Mouse (Mus musculus) thymus, postnatal 36 days (tissue): ENCODE data around the gene Isg15.

Experiments
- DNase-seq, 2 experiments: peaks; one replicate each; pipeline ENCODE4 v3.0.0; 2022; ENCODE audit warnings: mixed read lengths in 2 of 2

Gene Isg15

DNA sequence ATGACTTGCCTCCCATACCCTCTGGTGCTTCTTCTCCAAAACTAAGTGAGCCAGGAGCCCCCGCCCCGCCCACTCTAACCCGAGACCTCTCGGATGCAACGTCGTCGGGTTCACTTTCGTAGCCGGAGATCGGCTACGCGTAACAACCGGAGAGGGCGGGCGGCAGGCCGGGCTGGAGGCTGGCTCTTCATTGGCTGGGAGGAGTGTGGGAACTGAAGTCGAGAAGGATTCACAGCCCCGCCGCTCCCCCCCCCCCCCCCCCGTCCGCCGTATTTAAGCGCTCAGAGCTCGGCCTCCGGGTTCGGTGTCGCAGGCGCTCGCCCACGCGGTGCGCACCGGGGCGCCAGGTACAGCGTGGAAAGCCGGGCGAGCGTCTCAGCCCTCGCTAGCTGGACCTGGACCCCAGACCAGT is 2.4 kb upstream of the Isg15 start, which contains the start of gene AW011738:
Gene AW011738, plus strand, starts transcription at position 304 of the 412 bp plus-strand sequence.
- DNase-seq, result peak; percentile 66 to 82

DNA sequence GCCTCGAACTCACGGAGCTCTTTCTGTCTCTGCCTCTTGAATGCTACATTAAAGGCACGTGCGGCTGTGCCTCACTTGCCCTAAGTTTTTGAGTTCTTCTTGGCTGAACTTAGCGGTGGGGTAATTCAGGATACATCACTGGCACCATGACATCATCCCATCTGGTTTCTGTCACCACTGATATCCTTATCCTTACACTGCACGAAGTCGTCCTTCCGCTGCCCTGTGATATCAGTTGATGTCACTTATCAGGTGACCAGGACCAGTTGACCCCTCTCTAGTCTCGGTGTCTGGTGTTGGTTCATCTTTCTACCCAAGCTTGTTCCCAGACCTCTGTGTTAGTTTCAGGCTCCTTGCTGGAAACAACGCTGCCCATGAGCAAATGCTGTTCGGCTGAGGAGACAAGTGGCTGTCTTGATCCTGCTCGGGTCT is 1.9 kb upstream of the Isg15 start:
- DNase-seq, result no peak

DNA sequence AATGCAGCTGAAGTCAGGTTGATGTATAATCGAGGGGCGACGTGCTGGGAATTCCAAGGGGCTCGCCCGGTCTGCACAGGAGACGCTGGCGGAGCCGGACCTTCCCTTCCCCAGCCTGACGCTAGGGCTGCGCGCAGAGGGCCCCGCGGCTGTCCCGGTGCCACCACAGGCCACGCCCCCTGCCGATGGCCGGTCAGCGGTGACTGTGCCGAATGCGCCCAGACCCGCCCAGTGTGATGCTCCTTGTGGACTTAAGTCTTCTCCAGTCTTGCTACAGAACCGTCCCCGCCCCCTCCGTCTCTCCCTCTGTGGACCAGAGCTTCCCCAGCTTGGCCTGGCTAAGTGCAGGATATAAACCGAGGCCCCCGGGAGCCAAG is 2.8 kb downstream of the Isg15 start:
- peak; percentile 58 to 75 for DNase-seq

DNA sequence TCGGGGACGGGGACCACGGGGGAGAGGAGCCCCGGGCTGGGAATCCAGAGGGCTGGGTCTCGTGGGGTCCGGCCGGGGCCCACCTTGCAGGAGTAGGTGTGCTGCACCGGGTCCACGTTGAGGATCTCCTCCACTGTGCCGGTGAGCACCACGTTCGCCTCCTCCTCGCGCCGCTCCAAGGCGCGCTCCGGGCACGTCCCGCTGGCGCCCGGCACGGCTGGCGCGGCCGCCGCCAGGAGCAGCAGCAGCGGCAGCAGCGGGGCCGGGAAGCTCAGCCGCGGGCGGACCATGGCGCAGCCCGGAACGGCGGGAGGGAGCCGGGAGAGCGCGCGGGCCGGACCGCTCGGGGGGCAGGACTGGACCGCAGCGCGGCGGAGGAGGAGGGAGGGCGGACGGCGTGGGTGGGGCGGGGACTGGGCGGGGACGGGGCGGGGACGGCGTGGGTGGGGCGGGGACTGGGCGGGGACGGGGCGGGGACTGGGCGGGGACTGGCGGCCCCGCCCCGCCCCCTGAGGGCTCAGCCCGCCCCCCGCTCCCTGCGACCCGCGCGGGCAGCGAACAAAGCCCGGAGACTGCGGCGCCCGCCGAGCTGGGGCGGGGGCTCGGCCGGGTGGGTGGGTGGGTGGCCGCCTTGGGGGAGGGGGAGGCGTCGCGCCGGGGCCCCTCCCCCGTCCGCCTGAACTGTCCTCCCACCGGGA is 3.3 kb downstream of the Isg15 start, which contains the start of gene Agrn:
Gene Agrn, minus strand, starts transcription at position 358 of the 698 bp plus-strand sequence.
- peak; percentile 58 to 71 for DNase-seq

GRCm38 (mm10) chr4:156195927-156196870 is 4.4 kb downstream of the Isg15 start:
- peak; percentile 15 to 34 for DNase-seq

- no peak for DNase-seq
Measured at GRCm38 (mm10) chr4:156194346-156194745, 6.3 kb downstream of the Isg15 start.

GRCm38 (mm10) chr4:156193906-156194305 is 6.7 kb downstream of the Isg15 start:
- DNase-seq, result no peak

- no peak for DNase-seq
Measured at GRCm38 (mm10) chr4:156193200-156193590, 7.4 kb downstream of the Isg15 start.

DNA sequence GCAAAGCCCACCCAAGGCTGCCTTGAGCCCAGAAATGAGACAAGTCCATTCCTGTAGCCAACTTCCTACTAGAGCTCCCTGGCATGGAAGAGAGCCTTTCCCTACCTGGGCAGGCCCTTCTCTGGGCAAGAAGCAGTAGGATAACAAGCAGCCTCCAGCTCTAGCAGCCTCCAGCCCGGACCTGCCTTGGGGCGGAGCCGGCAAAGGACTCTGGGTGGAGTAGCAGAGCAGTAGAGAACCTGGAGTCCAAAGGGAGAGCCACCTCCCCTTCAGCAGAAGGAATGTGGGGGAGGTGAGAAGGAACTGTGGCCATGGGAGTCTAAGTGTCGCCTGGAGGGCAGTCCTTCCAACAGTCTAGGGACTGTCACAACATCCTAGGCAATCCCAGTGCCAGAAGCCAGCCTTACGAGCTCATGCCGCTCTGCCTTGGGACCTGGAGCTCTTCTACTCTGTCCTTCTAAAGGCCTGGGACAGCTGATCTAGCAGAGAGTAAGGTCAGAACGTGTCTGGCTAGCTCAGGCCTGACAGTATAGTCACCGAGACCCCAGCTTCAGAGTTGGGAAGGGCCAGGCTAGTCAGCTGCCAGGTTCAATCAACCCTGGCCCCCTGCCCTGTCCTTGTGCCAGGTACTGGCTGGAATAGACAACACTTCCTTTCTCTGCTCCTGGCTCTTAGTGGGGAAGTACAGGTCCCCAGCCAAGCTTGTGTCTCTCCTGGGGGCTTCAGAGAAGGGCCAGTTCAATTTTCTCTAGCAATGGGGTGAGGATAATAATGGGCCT is 8.0 kb downstream of the Isg15 start:
- DNase-seq, result no peak

DNA sequence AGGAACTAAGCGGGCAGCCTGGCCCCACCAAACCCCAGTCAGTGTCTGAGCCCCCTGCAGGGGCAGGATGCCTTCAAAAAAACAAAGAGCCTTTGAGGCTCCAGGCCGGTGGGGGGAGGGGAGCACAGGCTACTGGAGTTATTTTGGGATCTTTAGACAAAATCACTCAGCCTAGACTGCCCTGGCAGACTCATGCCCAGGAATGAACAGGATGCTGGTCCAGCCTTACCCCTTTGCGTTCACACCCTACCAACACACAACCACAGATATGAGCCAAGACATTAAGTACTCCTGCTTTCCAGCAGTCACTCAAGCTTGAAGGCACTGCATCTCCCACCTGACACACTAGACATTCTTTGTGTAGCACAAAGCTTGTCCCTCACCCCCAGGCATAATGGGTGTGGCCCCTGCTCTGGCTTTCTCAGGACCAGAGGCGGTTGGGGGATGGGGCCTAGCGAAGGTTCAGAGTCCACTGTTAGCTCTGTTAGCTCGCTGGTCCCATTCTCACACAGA is 11.8 kb downstream of the Isg15 start:
- no peak for DNase-seq

- no peak for DNase-seq
Measured at GRCm38 (mm10) chr4:156188162-156188810, 12.3 kb downstream of the Isg15 start.

DNA sequence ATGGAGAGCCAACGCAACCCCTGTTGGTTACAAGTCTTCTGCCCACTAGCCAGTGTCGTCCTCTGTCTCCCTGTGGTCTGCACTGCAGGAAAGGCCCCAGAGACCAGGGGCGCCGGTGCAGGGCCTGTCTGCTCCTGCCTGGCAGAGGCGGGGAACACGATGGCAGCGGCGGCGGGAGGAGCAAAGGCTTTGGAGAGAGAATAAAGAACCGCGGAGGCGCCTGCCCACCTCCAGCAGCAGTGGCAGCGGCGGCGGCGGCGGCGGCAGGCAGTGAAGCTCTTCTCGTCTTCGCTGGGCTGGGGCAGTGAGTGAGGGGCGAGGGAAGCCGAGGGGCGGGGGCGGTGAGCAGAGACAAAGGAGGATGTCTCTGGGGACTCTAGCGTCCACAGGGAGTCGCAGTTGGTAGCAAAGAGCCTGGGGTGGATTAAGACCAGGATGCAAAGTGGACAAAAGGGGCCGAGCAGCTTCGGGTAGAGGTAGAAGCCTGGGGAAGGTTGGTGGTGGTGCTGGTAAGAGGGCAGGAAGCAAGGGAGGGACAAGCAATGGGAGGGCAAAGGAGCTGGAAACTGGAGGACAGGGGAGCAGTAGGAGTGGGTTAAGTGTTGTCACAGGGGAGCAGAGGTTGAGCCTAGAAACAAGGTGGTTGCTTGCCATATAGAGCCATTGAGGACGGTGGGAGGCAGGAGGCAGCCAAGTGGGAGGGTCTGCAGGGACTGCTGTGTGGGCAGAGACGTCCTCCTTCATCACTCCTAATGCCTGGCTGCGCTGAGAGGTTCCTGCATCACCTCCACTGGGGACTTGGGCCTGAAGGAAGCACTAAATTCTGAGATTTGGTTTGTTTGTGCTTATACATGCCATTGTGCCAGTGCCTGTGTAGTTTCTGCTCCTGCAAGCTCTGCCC is 14.4 kb downstream of the Isg15 start:
- DNase-seq, result no peak

DNA sequence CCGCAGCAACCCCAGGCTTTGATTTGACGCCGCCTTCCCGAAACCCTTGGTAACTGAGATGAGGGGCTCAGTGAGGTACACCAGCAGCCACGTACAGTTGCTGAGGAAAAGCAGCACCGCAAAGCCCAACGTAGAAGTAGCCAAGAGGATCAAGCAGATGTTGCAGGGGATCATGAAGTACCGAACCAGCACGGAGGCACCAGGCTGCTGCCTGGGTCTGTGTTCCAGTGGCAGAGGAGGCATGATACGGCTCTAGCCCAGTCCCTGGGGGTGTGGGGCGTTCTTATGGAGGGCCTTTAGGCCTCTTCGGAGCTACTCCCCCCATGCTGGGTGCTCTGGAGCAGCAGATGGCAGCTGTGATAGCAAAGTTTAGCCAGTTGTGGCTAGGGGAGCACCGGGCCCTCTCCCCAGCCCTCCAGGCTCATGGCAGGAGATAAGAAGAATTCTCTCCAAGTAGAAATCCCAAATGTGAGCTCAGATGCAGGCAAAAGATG is 15.1 kb downstream of the Isg15 start:
- no peak for DNase-seq

- no peak for DNase-seq
Measured at GRCm38 (mm10) chr4:156184291-156184954, 16.2 kb downstream of the Isg15 start.

- no peak for DNase-seq
Measured at GRCm38 (mm10) chr4:156183747-156184146, 16.9 kb downstream of the Isg15 start.

DNA sequence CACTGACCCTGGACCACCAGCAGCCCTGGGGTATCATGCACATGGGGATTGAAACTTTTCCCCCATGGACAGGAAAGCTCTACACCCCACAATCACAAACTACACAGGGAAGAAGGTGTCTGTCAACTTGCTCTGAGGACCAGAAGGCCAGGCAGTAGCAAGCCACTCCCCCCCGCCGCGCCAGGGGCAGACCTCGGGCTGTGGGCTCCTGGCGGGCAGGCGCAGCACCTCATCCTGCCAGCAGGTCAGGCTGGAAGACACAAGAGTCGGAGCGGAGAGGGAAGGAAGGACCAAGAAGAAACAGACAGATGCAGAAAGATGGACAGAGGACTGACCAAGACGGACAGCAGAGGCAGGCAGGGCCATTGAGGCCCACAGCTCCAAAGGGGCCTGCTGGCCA is 23.0 kb downstream of the Isg15 start:
- DNase-seq, result no peak

GRCm38 (mm10) chr4:156171828-156172227 is 28.8 kb downstream of the Isg15 start:
- no peak for DNase-seq

DNA sequence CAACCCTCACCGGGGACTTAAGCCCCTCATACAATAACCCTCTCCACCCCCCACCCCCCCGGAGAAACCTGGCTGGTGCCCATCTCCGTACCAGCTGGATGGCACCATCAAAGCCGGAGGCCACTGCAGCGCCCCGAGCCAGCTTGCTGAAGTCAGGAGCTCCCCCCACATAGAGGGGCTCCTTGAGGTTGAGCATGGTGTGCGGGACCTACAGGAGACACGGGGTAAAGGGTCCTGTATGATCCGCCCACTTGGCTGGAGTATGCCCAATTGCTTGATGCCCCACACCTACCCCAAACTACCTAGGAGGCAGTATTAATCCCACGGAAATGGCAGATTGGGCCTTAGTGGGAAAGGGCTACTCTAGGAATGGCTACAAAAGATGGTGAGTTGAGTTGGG is 31.5 kb downstream of the Isg15 start:
- no peak for DNase-seq

DNA sequence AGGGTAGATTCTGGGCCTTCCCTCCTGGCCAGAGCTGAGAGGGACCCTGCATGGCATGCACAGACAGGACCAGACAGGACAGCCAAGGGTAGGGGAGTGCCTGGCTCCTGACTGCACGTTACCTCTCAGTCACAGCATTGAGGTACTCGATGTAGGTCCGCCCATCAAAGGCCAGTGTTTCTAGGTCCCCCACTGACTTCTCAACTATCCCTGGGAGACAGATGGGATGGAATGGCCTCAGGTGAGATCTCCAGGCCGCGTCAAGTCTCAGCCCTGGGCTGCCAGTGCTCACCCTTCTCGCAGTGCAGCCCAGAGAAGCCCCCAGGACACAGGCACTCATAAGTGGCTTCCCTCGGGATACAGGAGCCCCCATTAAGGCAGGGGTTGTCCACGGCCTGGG is 32.0 kb downstream of the Isg15 start:
- DNase-seq, result no peak

GRCm38 (mm10) chr4:156166477-156166876 is 34.1 kb downstream of the Isg15 start:
- DNase-seq, result peak in 1 of 2 experiments; percentile 15
